Mouse (Mus musculus) thymus, adult 2 months (tissue): ENCODE data around the gene Acap1.
A peak's percentile ranks its signal among the peaks of the same experiment; 100 is the strongest.

Experiments used
- CTCF ChIP-seq: fragments of 200-500 bp; IDR thresholded peaks from 2 replicates; pipeline ENCODE4 v1.5.1; 2012; ENCODE audit warnings: mild to moderate bottlenecking, control low read depth, low read length, moderate library complexity, borderline replicate concordance; ENCODE audit not compliant: control insufficient read depth, poor library complexity, insufficient read depth; ENCODE audit errors: extremely low read depth
- POLR2A ChIP-seq: fragments of 200-500 bp; IDR thresholded peaks from 2 replicates; pipeline ENCODE4 v1.6.1; 2012; ENCODE audit warnings: mild to moderate bottlenecking, low read length, control low read depth, moderate library complexity; ENCODE audit not compliant: control insufficient read depth, poor library complexity, insufficient read depth; ENCODE audit errors: extremely low read depth

- TF ChIP-seq POLR2A (peak; percentile 59), CTCF (no peak)
Observed at GRCm38 (mm10) chr11:69913554-69914371, 18.4 kb upstream of the Acap1 start, which contains the start of gene Gps2.
